Mouse (Mus musculus) right cerebral cortex, adult 2 months (tissue): Measurements from ENCODE around the gene Tnrc6c.
"Not testable (repeated sequence)": the region's sequence is repeated elsewhere in the genome, so short reads cannot be mapped to it uniquely, and the experiment has no call there.

ENCODE experiments used
- DNase-seq, 2 experiments: peaks; one replicate each; pipeline ENCODE4 v3.0.0; 2021 to 2022; ENCODE audit warnings: low spot score in 2 of 2

Tnrc6c gene

GRCm38 (mm10) chr11:117769683-117770047 is 115.6 kb downstream of the Tnrc6c start:
- DNase-seq, result no peak

GRCm38 (mm10) chr11:117770407-117770806 is 116.3 kb downstream of the Tnrc6c start:
- no peak for DNase-seq

- DNase-seq, result no peak
These were observed 118.3 kb downstream of the Tnrc6c start for GRCm38 (mm10) chr11:117772352-117772751.

GRCm38 (mm10) chr11:117774925-117775324 is 120.8 kb downstream of the Tnrc6c start:
- no peak for DNase-seq

- DNase-seq, result no peak
These were observed 121.5 kb downstream of the Tnrc6c start for GRCm38 (mm10) chr11:117775540-117775939.

GRCm38 (mm10) chr11:117776085-117776792 is 122.2 kb downstream of the Tnrc6c start:
- DNase-seq, result no peak

- DNase-seq, result no peak
These were observed 123.0 kb downstream of the Tnrc6c start for GRCm38 (mm10) chr11:117777111-117777510.

GRCm38 (mm10) chr11:117778031-117778430 is 123.9 kb downstream of the Tnrc6c start:
- DNase-seq, result no peak

GRCm38 (mm10) chr11:117778851-117779433 is 124.9 kb downstream of the Tnrc6c start:
- no peak for DNase-seq

- no peak for DNase-seq
These were observed 125.5 kb downstream of the Tnrc6c start for GRCm38 (mm10) chr11:117779434-117780198.

GRCm38 (mm10) chr11:117780199-117780515 is 126.1 kb downstream of the Tnrc6c start:
- no peak for DNase-seq

- peak; percentile 45 to 46 for DNase-seq
These were observed 126.6 kb downstream of the Tnrc6c start for GRCm38 (mm10) chr11:117780582-117781111.

GRCm38 (mm10) chr11:117781199-117781821 is 127.2 kb downstream of the Tnrc6c start:
- no peak for DNase-seq

GRCm38 (mm10) chr11:117781993-117782704 is 128.1 kb downstream of the Tnrc6c start, which contains the start of the genes Tmc8 and Tmc6:
Gene Tmc8 (plus strand): TSS chr11:117782076.
Gene Tmc6 (minus strand): TSS chr11:117782198.
- DNase-seq, result no peak

- DNase-seq, result no peak
These were observed 128.6 kb downstream of the Tnrc6c start for GRCm38 (mm10) chr11:117782705-117783034.

GRCm38 (mm10) chr11:117783089-117783488 is 129.0 kb downstream of the Tnrc6c start:
- no peak for DNase-seq

GRCm38 (mm10) chr11:117783683-117784309 is 129.7 kb downstream of the Tnrc6c start:
- DNase-seq, result no peak

- DNase-seq, result peak in 1 of 2 experiments; percentile 64
These were observed 132.2 kb downstream of the Tnrc6c start for GRCm38 (mm10) chr11:117786294-117786693.

GRCm38 (mm10) chr11:117788481-117788880 is 134.4 kb downstream of the Tnrc6c start:
- DNase-seq, result not testable (repeated sequence)

- DNase-seq, result peak; percentile 66 to 67
These were observed 136.2 kb downstream of the Tnrc6c start for GRCm38 (mm10) chr11:117790286-117790685.
